18 mouse cellular contexts compared by ENCODE assay signal in genomic region chr5:20544374-20544773, GRCm38 (mm10).
DNase-seq lines count a peak whose midpoint lies in the region; ATAC-seq and TF ChIP-seq lines count a peak whose summit lies in the region.
"Had no signal": no experiment of that assay in that cellular context is flagged by ENCODE, and none has a peak within 500 bp of the region (broad histone marks: within the 10 kb centered on the region; RNA-seq: fewer than 3 reads in every experiment).

No protein-coding gene starts in this region.

- H3K4me1 ChIP-seq in embryonic facial prominence, embryonic 11.5 days (ENCODE audit: control insufficient read depth, insufficient read depth, low read length) = no peaks in the 10 kb centered on the region
- H3K4me1 ChIP-seq in embryonic facial prominence, embryonic 10.5 days = peaks cover 8% of the 10 kb centered on the region
- H3K4me1 ChIP-seq in hindbrain, postnatal 0 days (ENCODE audit: insufficient read depth, low read length) = no peaks in the 10 kb centered on the region
- H3K4me1 ChIP-seq in intestine, embryonic 16.5 days (ENCODE audit: control insufficient read depth, insufficient read depth, low read length) = no peaks in the 10 kb centered on the region
- H3K4me1 ChIP-seq: heart, embryonic 12.5 days had no signal

- no peak overlapping the region for H3K4me3 ChIP-seq in embryonic facial prominence, embryonic 11.5 days (ENCODE audit: low read depth, low read length)
- no peak overlapping the region for H3K4me3 ChIP-seq in embryonic facial prominence, embryonic 10.5 days
- H3K4me3 ChIP-seq in layer of hippocampus, adult 2 months = no peak overlapping the region
- no peak overlapping the region for H3K4me3 ChIP-seq in hindbrain, postnatal 0 days (ENCODE audit: low read length)
- no peak overlapping the region for H3K4me3 ChIP-seq in intestine, embryonic 16.5 days (ENCODE audit: low read length)
- H3K4me3 ChIP-seq: heart, embryonic 12.5 days; myocyte had no signal

- DNase-seq in embryonic facial prominence, embryonic 11.5 days (ENCODE audit: low spot score) = peak; percentile 27
- no peak for DNase-seq in embryonic facial prominence, embryonic 10.5 days (ENCODE audit: low spot score)
- no peak for DNase-seq in layer of hippocampus, adult 2 months (ENCODE audit: low spot score in 2 of 2)
- DNase-seq in layer of hippocampus, postnatal 36 days = no peak
- DNase-seq in hindbrain, postnatal 0 days (ENCODE audit: low spot score) = peak; percentile 20
- DNase-seq in retina, postnatal 1 day = peak; percentile 38
- DNase-seq in frontal cortex, postnatal 36 days (ENCODE audit: low spot score in 2 of 2) = no peak
- DNase-seq: cerebellum, postnatal 10 days; gastrocnemius, postnatal 36 days; lung, postnatal 10 days; right cerebral cortex, adult 18-20 months; thymus, postnatal 4 days had no signal

- WGBS in embryonic facial prominence, embryonic 11.5 days = 54% methylated on average over 5 of the region's 5 CpGs
- 63% methylated on average over 5 of the region's 5 CpGs for WGBS in embryonic facial prominence, embryonic 10.5 days
- WGBS in hindbrain, postnatal 0 days = 28% methylated on average over 5 of the region's 5 CpGs
- 62% methylated on average over 5 of the region's 5 CpGs for WGBS in intestine, embryonic 16.5 days

- H3K27me3 ChIP-seq in embryonic facial prominence, embryonic 11.5 days (ENCODE audit: control insufficient read depth, insufficient read depth, low read length) = no peaks in the 10 kb centered on the region
- no peaks in the 10 kb centered on the region for H3K27me3 ChIP-seq in embryonic facial prominence, embryonic 10.5 days (replicated peaks; ENCODE audit: low read depth, poor library complexity, severe bottlenecking)
- no peaks in the 10 kb centered on the region for H3K27me3 ChIP-seq in hindbrain, postnatal 0 days (ENCODE audit: insufficient read depth, low read length)
- no peaks in the 10 kb centered on the region for H3K27me3 ChIP-seq in intestine, embryonic 16.5 days (replicated peaks; ENCODE audit: control insufficient read depth, insufficient read depth, low read length)
- H3K27me3 ChIP-seq: heart, embryonic 12.5 days had no signal

- no peaks in the 10 kb centered on the region for H3K36me3 ChIP-seq in embryonic facial prominence, embryonic 11.5 days (replicated peaks; ENCODE audit: control insufficient read depth, insufficient read depth, low read depth, low read length)
- no peaks in the 10 kb centered on the region for H3K36me3 ChIP-seq in embryonic facial prominence, embryonic 10.5 days (replicated peaks)
- no peaks in the 10 kb centered on the region; the same call in 1 of the 2 replicates for H3K36me3 ChIP-seq in hindbrain, postnatal 0 days (ENCODE audit: insufficient read depth, low read length)
- no peaks in the 10 kb centered on the region for H3K36me3 ChIP-seq in intestine, embryonic 16.5 days (ENCODE audit: control insufficient read depth, insufficient read depth, low read length)
- H3K36me3 ChIP-seq: heart, embryonic 12.5 days had no signal

- no peak overlapping the region for H3K27ac ChIP-seq in embryonic facial prominence, embryonic 11.5 days (replicated peaks; ENCODE audit: low read depth, low read length)
- no peak overlapping the region for H3K27ac ChIP-seq in embryonic facial prominence, embryonic 10.5 days (replicated peaks)
- H3K27ac ChIP-seq in layer of hippocampus, adult 2 months = peak overlapping the region; percentile 37; the same call in 1 of the 2 replicates
- no peak overlapping the region for H3K27ac ChIP-seq in hindbrain, postnatal 0 days
- no peak overlapping the region for H3K27ac ChIP-seq in intestine, embryonic 16.5 days (ENCODE audit: low read length)
- H3K27ac ChIP-seq: kidney, postnatal 0 days; liver, embryonic 14.5 days had no signal

- no peaks in the 10 kb centered on the region for H3K9me3 ChIP-seq in embryonic facial prominence, embryonic 11.5 days (replicated peaks; ENCODE audit: control insufficient read depth, low read length)
- no peaks in the 10 kb centered on the region for H3K9me3 ChIP-seq in embryonic facial prominence, embryonic 10.5 days
- no peaks in the 10 kb centered on the region for H3K9me3 ChIP-seq in hindbrain, postnatal 0 days (ENCODE audit: low read length)
- no peaks in the 10 kb centered on the region for H3K9me3 ChIP-seq in intestine, embryonic 16.5 days (ENCODE audit: control insufficient read depth, low read length)
- H3K9me3 ChIP-seq: heart, embryonic 12.5 days had no signal

- no peak overlapping the region for H3K4me2 ChIP-seq in embryonic facial prominence, embryonic 11.5 days (ENCODE audit: low read depth, low read length)
- H3K4me2 ChIP-seq in hindbrain, postnatal 0 days (ENCODE audit: low read depth, low read length) = no peak overlapping the region
- no peak overlapping the region for H3K4me2 ChIP-seq in intestine, embryonic 16.5 days (ENCODE audit: low read depth, low read length)
- H3K4me2 ChIP-seq: heart, embryonic 12.5 days had no signal

- H3K9ac ChIP-seq in embryonic facial prominence, embryonic 11.5 days (replicated peaks; ENCODE audit: low read length) = no peak overlapping the region
- H3K9ac ChIP-seq in hindbrain, postnatal 0 days (replicated peaks; ENCODE audit: low read length) = no peak overlapping the region
- no peak overlapping the region for H3K9ac ChIP-seq in intestine, embryonic 16.5 days (ENCODE audit: low read depth, low read length)
- H3K9ac ChIP-seq: heart, embryonic 12.5 days; liver, embryonic 14.5 days had no signal

- ATAC-seq in embryonic facial prominence, embryonic 11.5 days (replicated peaks; ENCODE audit: insufficient number of reproducible peaks, low FRiP score, low TSS enrichment, low read depth) = no peak
- no peak for ATAC-seq in hindbrain, postnatal 0 days
- no peak for ATAC-seq in intestine, embryonic 16.5 days
- ATAC-seq: forebrain, embryonic 16.5 days had no signal

- TF ChIP-seq CTCF in layer of hippocampus, adult 2 months (conservative IDR thresholded peaks at IDR 0.05) = no peak
- TF ChIP-seq CTCF in hindbrain, postnatal 0 days (IDR thresholded peaks at IDR 0.05; ENCODE audit: low read depth) = no peak

Comparison
In these comparisons a context has a peak if more than half of its experiments do, and no peak if none do; other contexts are left out.
1. DNase-seq: peak in embryonic facial prominence, embryonic 11.5 days (single experiment), hindbrain, postnatal 0 days (single experiment) and retina, postnatal 1 day (single experiment); none in embryonic facial prominence, embryonic 10.5 days (single experiment), layer of hippocampus, adult 2 months (0 of 2), layer of hippocampus, postnatal 36 days (0 of 2) and frontal cortex, postnatal 36 days (0 of 2).